Mouse (Mus musculus) ZHBTc4 (cell line): ENCODE results near the gene Ezh1.

Source experiments
- DNase-seq: peaks from one replicate; pipeline ENCODE4 v3.0.0-alpha.2; 2011; ENCODE audit warnings: low read depth, low spot score

Gene Ezh1

DNA sequence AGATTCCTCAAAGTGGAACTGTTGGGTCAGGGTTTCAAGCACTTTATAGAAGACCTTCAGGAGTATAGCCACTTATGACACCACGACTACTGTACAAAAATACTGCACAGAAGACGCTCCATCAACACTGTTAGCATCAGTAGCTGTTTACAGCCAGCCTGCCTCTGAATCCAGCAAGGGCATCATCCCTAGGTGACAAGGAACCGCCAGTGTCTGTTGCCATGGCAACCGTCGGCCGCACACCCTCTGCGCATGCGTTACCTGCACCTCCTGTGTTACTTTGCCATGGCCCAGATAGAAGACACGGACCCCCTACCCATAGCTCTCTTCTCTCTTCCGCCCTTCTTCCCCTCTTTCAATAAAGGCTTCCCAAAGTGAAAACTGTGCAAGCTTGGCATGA lies 79.9 kb downstream of the Ezh1 start:
- DNase-seq, result peak; percentile 74

DNA sequence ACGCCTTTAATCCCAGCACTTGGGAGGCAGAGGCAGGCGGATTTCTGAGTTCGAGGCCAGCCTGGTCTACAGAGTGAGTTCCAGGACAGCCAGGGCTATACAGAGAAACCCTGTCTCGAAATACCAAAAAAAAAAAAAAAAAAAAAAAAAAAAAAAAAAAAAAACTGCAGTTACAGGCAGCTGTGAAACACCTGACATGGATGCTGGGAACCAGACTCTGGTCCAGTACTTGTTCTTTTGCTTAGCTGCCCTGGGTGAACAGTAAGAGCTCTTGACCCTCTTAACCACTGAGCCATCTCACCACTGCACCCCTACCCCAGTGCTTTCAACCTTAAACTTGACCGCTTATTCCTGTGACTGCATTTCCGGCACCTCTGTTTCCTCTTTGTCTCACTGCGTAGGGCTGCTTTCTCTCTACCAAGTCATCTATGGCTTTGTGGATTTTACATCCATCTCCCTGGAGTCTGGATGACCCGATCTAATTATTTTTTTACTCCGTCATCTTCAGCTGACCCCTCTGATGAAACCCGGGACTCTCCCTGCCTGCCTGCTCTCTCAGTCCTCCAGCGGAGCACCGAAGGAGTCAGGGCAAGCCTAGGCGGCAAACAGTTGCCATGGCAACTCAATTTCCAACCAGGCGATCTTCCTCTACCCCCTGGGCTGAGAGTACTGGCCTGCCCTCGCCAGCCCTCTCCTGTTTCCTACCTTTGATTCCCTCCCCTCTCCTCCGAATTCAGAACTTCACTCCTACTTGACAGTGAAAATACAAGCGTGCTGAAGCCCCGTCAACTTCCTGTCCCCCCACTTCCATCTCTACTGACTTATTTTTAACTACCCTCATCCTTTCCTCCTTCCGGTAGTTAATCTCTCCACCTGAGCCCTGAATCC lies 82.7 kb downstream of the Ezh1 start:
- DNase-seq, result peak; percentile 82

- no peak for DNase-seq
These were observed 83.9 kb downstream of the Ezh1 start for GRCm38 (mm10) chr11:101142215-101142967.
